Mouse (Mus musculus) limb, embryonic 13.5 days (tissue): ENCODE data around the gene Asb9. TPM values are rescaled to one million over a fixed set of nuclear protein-coding genes. Genes with fewer than 3 reads are reported as not detected.

Source experiments
- polyA plus RNA-seq: library from polyadenylated mRNA; unstranded; fragments of >200 nt; fragmentation: Nextera tagmentation; extraction: Ambion mirVana; gene quantifications from 2 replicates; pipeline ENCODE4 v1.2.1, GENCODE M21; 2015

Gene Asb9
- polyA plus RNA-seq, 1 experiment from 2014 or later: 1.6 TPM

Other genes starting within 250 kb of the Asb9 start
- 0.51 and 0.74 TPM in 2 replicates for gene Bmx, start 248.1 kb upstream of the Asb9 start, polyA plus RNA-seq
- gene Pir, start 237.0 kb upstream of the Asb9 start, polyA plus RNA-seq: 7.0 TPM in 2 replicates
- 5.3 and 7.0 TPM in 2 replicates for gene Vegfd, start 132.9 kb upstream of the Asb9 start, polyA plus RNA-seq
- 12.4 and 13.2 TPM in 2 replicates for gene Piga, start 86.5 kb upstream of the Asb9 start, polyA plus RNA-seq
- not detected in 2 replicates for gene Asb11, start 69.3 kb upstream of the Asb9 start, polyA plus RNA-seq